Mouse (Mus musculus): ENCODE results near the gene Tbx4.
A peak's percentile ranks its signal among the peaks of the same experiment; 100 is the strongest.

GRCm38 (mm10) chr11:85885665-85886428 lies at the start of gene Tbx4:
- peak; percentile 60; the same call in 1 of the 2 replicates for TF ChIP-seq POLR2A (IDR thresholded peaks at IDR 0.05; ENCODE audit: borderline replicate concordance, extremely low read depth, low read depth, low read length)
- TF ChIP-seq CTCF (IDR thresholded peaks at IDR 0.05; ENCODE audit: insufficient read depth, low read length) = no peak
